Mouse (Mus musculus) cerebral cortex, adult 2 months (tissue): ENCODE data around the gene Ppib.

Source experiments
- WGBS: fragments of 180-500 bp; shearing (Covaris S2); methylation state at CpG from one replicate; pipeline ENCODE4 v1.1.7; 2018; 5-methylcytosine and 5-hydroxymethylcytosine counted together

The Ppib gene

GRCm38 (mm10) chr9:66078493-66078892, 18.5 kb downstream of the Ppib start:
- 35% methylated on average over 14 of the region's 14 CpGs for WGBS

- WGBS = over 99% methylated on average over 3 of the region's 3 CpGs
Observed at GRCm38 (mm10) chr9:66080804-66081459, 20.9 kb downstream of the Ppib start.

- 92% methylated on average over 4 of the region's 4 CpGs for WGBS
Observed at GRCm38 (mm10) chr9:66081999-66082398, 22.0 kb downstream of the Ppib start.

GRCm38 (mm10) chr9:66084171-66084570, 24.1 kb downstream of the Ppib start:
- WGBS = 82% methylated on average over 3 of the region's 3 CpGs

- WGBS = 93% methylated on average over 7 of the region's 7 CpGs
Observed at GRCm38 (mm10) chr9:66087062-66087461, 27.0 kb downstream of the Ppib start.

- WGBS = 53% methylated on average over 4 of the region's 4 CpGs
Observed at GRCm38 (mm10) chr9:66088411-66088810, 28.4 kb downstream of the Ppib start.

- WGBS = 45% methylated on average over 13 of the region's 13 CpGs
Observed at GRCm38 (mm10) chr9:66090593-66091244, 30.7 kb downstream of the Ppib start.

- 67% methylated on average over 6 of the region's 6 CpGs for WGBS
Observed at GRCm38 (mm10) chr9:66091327-66092231, 31.6 kb downstream of the Ppib start.

GRCm38 (mm10) chr9:66092664-66093063, 32.6 kb downstream of the Ppib start:
- WGBS = 78% methylated on average over 2 of the region's 2 CpGs

- WGBS = 67% methylated on average over 8 of the region's 8 CpGs
Observed at GRCm38 (mm10) chr9:66101577-66101976, 41.6 kb downstream of the Ppib start.

GRCm38 (mm10) chr9:66102668-66103067, 42.6 kb downstream of the Ppib start:
- 38% methylated on average over 6 of the region's 6 CpGs for WGBS

- 93% methylated on average over 4 of the region's 4 CpGs for WGBS
Observed at GRCm38 (mm10) chr9:66104601-66105000, 44.6 kb downstream of the Ppib start.

GRCm38 (mm10) chr9:66105168-66105567, 45.1 kb downstream of the Ppib start:
- WGBS = 83% methylated on average over 8 of the region's 8 CpGs

GRCm38 (mm10) chr9:66109574-66109973, 49.6 kb downstream of the Ppib start:
- 100% methylated on average over 1 of the region's 1 CpGs for WGBS

GRCm38 (mm10) chr9:66110126-66110525, 50.1 kb downstream of the Ppib start:
- 59% methylated on average over 8 of the region's 8 CpGs for WGBS

GRCm38 (mm10) chr9:66110611-66111379, 50.8 kb downstream of the Ppib start:
- WGBS = 65% methylated on average over 8 of the region's 8 CpGs

- 88% methylated on average over 3 of the region's 3 CpGs for WGBS
Observed at GRCm38 (mm10) chr9:66114341-66114740, 54.3 kb downstream of the Ppib start.
